Mouse (Mus musculus): ENCODE measurements around the gene 1700018G05Rik. TPM values are rescaled to one million over a fixed set of nuclear protein-coding genes. Genes with fewer than 3 reads are reported as not detected.
A peak's percentile ranks its signal among the peaks of the same experiment; 100 is the strongest.
"Not testable (repeated sequence)": the region's sequence is repeated elsewhere in the genome, so short reads cannot be mapped to it uniquely, and the experiment has no call there.

Gene 1700018G05Rik
- not detected in 2 replicates for polyA plus RNA-seq (2016; fragmentation: Nextera tagmentation; extraction: Ambion mirVana)

DNA sequence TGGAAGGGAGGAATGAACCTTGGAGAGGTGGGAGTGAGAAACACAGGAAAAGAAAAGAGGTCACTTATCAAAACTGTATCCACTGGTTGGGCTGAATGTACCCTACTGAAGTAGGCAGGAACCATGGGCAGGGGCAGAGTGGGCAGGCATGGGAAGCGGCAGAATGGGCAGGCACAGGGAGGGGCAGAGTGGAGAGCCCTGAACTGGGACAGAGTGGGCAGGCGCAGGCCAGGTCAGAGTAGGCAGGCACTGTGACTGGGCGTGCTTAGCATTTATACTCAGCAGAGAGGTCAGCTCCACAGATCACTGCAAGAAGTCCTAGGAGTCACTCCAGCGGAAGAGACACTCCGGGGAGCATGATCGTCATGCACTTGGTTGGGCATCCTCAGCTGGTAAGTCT is at the start of gene 1700018G05Rik:
1700018G05Rik (plus strand) TSS at position 301 of the 400 bp plus-strand sequence.
- DNase-seq (ENCODE audit: low spot score); H3K27ac ChIP-seq; H3K4me1 ChIP-seq (replicated peaks); H3K9me3 ChIP-seq; H3K36me3 ChIP-seq; H3K4me3 ChIP-seq: not testable (repeated sequence)
- H3K27me3 ChIP-seq (ENCODE audit: insufficient read depth, poor library complexity, severe bottlenecking) = peaks cover 23% of the 10 kb centered on the region
- 89% methylated on average over 6 of the region's 6 CpGs for WGBS

DNA sequence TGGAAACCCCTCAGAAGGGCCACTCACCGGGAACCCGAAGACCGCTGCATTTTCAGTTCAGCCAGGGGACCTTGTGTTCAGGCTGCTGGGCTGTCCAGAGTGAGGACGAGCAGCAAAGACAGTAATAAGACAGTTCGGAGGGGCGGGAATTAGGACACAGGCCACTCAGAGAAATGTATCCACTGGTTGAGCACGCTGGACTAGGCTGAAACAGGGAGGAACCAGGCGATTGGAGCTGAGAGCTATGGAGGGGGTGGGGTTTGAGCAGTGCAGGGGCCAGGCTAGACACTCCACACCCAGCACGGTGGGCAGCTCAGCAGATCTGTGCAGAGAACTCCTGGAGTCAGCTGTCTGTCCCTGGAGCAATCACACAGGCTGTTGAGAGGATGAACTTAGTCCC is 19.6 kb upstream of the 1700018G05Rik start, which contains the start of the genes Dmrtc1a and 1700011M02Rik:
Dmrtc1a (minus strand) TSS at position 101 of the 400 bp plus-strand sequence.
1700011M02Rik (plus strand) TSS at position 319 of the 400 bp plus-strand sequence.
- 81% methylated on average over 8 of the region's 9 CpGs for WGBS

DNA sequence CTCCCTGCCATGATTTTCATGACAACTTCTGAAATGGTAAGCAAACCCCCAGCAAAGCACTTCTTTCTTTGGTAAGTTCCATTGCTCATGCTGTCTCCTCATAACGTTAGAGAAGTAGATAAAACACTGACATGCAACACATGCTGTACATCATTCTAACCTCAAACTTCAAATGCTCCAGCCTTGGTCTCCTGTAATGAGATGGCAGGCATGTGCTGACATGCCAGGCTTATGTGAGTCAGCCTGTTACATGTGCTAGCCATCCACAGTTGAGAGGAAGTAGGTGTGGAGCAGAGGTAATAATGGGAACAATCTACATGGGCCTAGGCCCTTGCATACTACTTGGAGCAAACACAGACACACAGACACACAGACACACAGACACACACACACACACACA is 13.3 kb upstream of the 1700018G05Rik start:
- H3K27ac ChIP-seq; H3K4me1 ChIP-seq (replicated peaks); H3K9me3 ChIP-seq; H3K4me3 ChIP-seq; DNase-seq (ENCODE audit: low spot score); H3K36me3 ChIP-seq: not testable (repeated sequence)
- peaks cover 24% of the 10 kb centered on the region for H3K27me3 ChIP-seq (ENCODE audit: insufficient read depth, poor library complexity, severe bottlenecking)
- 84% methylated on average over 1 of the region's 1 CpGs for WGBS

More for the DNA sequence above, 19.6 kb upstream of the 1700018G05Rik start, which contains the start of the genes Dmrtc1a and 1700011M02Rik:
- not testable (repeated sequence) for H3K9me3 ChIP-seq; DNase-seq (ENCODE audit: low spot score); H3K36me3 ChIP-seq; H3K4me1 ChIP-seq (replicated peaks); H3K27ac ChIP-seq; H3K4me3 ChIP-seq
- peaks cover 51% of the 10 kb centered on the region for H3K27me3 ChIP-seq (ENCODE audit: insufficient read depth, poor library complexity, severe bottlenecking)

DNA sequence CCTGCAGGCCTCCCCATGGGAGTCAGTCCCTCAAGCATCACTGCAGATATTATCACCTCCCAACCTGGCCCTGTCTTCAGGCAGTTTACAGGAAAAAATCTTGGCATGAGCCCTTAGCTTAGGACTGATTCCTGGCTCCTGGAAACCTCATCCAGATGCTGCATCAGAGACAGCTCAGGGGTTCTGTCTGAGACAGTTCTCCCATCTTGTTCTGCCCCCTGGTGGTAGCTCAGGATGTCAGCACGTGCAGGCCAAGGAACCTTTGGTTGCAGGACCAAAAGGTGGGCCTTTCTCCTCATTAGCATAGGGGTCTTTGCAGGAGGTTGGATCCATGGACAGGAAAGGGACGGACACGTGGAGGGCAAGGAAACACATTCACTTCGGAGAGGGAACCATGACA is 1.5 kb upstream of the 1700018G05Rik start:
- DNase-seq (ENCODE audit: low spot score) = peak; percentile 10
- H3K4me3 ChIP-seq; H3K36me3 ChIP-seq; H3K4me1 ChIP-seq (replicated peaks); H3K27ac ChIP-seq; H3K9me3 ChIP-seq: not testable (repeated sequence)
- WGBS = 32% methylated on average over 4 of the region's 4 CpGs
- H3K27me3 ChIP-seq (ENCODE audit: insufficient read depth, poor library complexity, severe bottlenecking) = peaks cover 30% of the 10 kb centered on the region

DNA sequence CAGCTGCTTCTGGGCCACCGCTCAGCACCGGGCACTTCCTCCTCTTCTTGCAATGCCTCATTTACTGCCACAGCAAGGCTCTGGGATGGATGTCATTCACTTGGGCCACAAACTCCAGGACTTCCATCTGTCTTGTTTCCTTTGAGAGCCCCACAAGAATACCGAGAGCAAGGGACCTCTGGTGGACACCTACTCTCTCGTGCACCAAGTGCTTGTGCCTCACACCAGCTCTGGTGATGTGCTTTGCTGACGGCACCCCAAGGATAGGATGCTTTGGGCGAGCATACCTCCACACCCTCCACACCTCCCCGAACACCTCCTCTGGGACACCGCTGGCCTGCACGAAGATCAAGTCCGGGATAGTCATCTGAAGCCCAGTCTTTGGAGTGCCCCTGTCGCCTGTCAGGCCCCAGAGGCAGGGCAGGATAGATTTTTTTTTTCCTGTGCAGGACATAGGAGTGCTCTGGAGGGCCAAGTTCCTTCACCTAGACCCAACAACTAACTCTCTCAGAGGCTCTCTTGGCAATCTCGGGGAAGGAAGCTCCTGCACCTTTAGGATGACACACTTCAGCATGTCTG is 4.9 kb downstream of the 1700018G05Rik start:
- no peaks in the 10 kb centered on the region for H3K9me3 ChIP-seq
- peaks cover 4% of the 10 kb centered on the region; the same call in 1 of the 2 replicates for H3K4me1 ChIP-seq (replicated peaks)
- no peaks in the 10 kb centered on the region for H3K36me3 ChIP-seq
- DNase-seq (ENCODE audit: low spot score) = no peak
- H3K4me3 ChIP-seq = peak overlapping the region; percentile 67
- peak overlapping the region; percentile 84; the same call in 1 of the 2 replicates for H3K27ac ChIP-seq
- peaks cover 57% of the 10 kb centered on the region for H3K27me3 ChIP-seq (ENCODE audit: insufficient read depth, poor library complexity, severe bottlenecking)
- WGBS = 50% methylated on average over 12 of the region's 12 CpGs

DNA sequence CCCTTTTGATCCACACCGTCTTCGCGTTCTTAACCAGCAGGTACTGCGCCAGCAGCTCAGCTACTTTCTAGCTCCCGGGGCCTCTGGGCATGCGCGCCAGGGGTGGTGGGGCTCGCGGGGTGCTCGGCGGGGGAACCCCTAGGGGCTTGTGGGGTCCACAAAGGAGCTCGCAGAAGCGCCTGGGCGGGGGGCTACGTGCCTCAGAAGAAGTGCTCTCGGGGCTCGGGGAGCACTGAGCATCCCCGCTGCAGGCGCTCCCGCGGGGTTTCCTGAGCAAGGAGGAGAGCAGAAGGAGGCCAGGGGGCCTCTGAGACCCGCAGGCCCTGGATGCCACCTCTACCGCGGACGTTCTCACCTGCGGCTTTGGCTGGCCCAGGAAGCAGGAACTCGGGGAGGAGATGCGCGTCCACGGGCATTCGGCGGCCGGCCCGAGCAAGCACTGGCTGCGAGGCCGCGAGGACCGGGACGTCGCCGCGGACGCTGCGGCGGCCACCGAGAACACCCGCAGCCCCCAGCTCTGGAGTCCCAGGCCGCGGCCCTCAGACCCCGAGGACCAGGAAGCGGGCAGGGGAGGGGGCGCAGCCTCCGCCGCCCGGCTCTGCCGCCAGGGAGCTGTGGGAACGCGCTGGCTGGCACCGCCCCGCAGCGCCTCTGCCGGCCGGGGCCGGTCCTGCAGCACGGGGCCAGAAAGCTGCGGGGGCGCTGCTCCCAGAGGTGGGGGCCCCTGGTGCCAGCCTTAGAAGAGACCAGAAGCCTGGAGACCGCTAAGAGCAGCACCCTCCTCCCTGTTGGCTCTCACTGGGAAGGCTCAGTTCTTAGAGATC is 5.6 kb downstream of the 1700018G05Rik start:
- H3K36me3 ChIP-seq = no peaks in the 10 kb centered on the region
- no peaks in the 10 kb centered on the region for H3K9me3 ChIP-seq
- peak overlapping the region; percentile 84 for H3K27ac ChIP-seq
- peaks cover 52% of the 10 kb centered on the region for H3K27me3 ChIP-seq (ENCODE audit: insufficient read depth, poor library complexity, severe bottlenecking)
- H3K4me3 ChIP-seq = peak overlapping the region; percentile 67
- peak; percentile 59 for DNase-seq (ENCODE audit: low spot score)
- WGBS = 18% methylated on average over 57 of the region's 68 CpGs
- peaks cover 4% of the 10 kb centered on the region; the same call in 1 of the 2 replicates for H3K4me1 ChIP-seq (replicated peaks)

DNA sequence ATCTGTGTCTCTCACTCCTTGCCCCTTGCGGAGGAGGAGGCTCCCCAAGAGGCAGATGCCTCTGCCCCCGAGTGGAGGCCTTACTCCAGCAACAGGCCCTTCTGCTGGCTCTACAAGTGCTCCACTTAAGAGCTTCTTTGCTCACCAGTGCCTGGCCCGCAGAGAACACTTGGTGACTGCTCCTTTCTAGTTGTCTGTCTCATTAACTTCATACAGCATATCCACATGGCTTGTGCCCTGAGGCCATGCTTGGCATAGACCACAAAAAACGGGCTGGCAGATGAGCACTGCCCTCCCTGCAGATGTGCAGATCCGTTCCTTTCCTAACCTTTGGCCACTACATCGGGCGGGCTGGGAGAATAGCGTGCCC is 6.2 kb downstream of the 1700018G05Rik start:
- Histone ChIP-seq H3K36me3 (no peaks in the 10 kb centered on the region), H3K4me3 (peak overlapping the region; percentile 67; the same call in 1 of the 2 replicates), H3K27me3 (ENCODE audit: insufficient read depth, poor library complexity, severe bottlenecking) (peaks cover 48% of the 10 kb centered on the region), H3K27ac (peak overlapping the region; percentile 84; the same call in 1 of the 2 replicates), H3K4me1 (replicated peaks) (peaks cover 4% of the 10 kb centered on the region; the same call in 1 of the 2 replicates), H3K9me3 (no peaks in the 10 kb centered on the region)
- no peak for DNase-seq (ENCODE audit: low spot score)
- 67% methylated on average over 8 of the region's 8 CpGs for WGBS

DNA sequence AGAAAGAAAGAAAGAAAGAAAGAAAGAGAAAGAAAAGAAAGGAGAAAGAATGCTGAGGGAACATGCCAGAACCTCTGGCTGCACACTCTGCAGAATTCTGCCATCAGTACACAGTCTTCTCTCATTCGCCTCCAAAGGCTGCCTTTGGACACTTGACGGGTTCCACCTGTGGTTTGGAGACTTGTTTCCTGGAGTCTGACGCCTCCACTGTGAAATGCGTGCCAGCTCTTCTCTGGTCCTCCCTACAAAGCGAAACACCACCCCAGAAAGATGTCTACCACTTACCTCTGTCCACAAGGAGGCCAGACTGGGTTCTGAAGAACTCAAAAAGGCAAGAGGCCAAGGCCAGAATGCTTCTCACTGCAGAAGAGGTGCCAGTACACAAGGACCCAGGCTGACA is 8.6 kb downstream of the 1700018G05Rik start:
- Histone ChIP-seq H3K4me3 (no peak overlapping the region), H3K4me1 (replicated peaks) (peaks cover 4% of the 10 kb centered on the region; the same call in 1 of the 2 replicates), H3K9me3 (no peaks in the 10 kb centered on the region), H3K27ac (no peak overlapping the region), H3K36me3 (no peaks in the 10 kb centered on the region), H3K27me3 (ENCODE audit: insufficient read depth, poor library complexity, severe bottlenecking) (peaks cover 47% of the 10 kb centered on the region)
- DNase-seq (ENCODE audit: low spot score) = no peak
- 74% methylated on average over 5 of the region's 5 CpGs for WGBS

DNA sequence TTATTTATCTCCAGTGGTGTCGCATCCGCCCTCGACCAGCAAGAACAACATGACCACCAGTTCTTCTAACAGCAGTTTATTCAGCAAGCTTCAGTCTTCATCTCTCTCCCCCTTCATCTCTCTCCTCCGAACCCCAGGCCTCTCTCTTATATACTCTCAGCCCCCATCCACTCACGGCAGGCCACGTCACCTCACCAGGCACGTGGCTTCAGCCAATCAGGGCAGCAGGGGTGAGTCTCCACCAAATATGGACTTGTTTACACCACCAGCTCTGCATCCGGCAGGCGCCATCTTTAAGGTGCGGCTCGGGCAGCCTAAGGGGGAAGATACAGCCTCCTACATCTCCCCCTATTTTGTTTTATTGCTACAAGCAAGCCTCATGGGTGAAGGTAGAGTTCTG is 22.0 kb downstream of the 1700018G05Rik start:
- not testable (repeated sequence) for H3K9me3 ChIP-seq; H3K4me1 ChIP-seq (replicated peaks); H3K36me3 ChIP-seq; DNase-seq (ENCODE audit: low spot score); H3K4me3 ChIP-seq; H3K27ac ChIP-seq
- peaks cover 36% of the 10 kb centered on the region for H3K27me3 ChIP-seq (ENCODE audit: insufficient read depth, poor library complexity, severe bottlenecking)
- WGBS = 91% methylated on average over 11 of the region's 11 CpGs

DNA sequence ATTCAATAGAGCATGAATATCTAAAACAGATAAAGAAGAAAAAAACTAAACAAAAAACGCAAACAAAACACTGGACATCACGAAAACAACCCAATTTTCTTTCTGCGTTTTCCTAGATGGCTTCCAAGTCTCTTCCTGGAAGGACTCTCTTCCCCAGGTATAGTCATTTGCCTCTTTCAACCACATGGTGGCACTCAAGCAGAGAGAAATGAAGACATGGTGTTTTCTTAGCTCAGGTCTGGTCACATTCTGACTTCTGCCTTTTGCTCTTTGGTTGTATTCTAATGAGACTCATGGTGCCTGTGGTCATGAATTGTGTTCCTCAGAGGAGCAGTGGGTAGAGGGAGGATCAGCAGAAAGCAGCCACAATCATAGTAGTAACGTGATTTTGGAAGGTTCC is 30.7 kb downstream of the 1700018G05Rik start:
- no peak overlapping the region for H3K27ac ChIP-seq
- H3K36me3 ChIP-seq = no peaks in the 10 kb centered on the region
- DNase-seq (ENCODE audit: low spot score) = peak; percentile 5
- no peaks in the 10 kb centered on the region for H3K9me3 ChIP-seq
- no peak overlapping the region for H3K4me3 ChIP-seq
- 34% methylated on average over 4 of the region's 4 CpGs for WGBS
- H3K27me3 ChIP-seq (ENCODE audit: insufficient read depth, poor library complexity, severe bottlenecking) = peaks cover 29% of the 10 kb centered on the region
- H3K4me1 ChIP-seq (replicated peaks) = no peaks in the 10 kb centered on the region

DNA sequence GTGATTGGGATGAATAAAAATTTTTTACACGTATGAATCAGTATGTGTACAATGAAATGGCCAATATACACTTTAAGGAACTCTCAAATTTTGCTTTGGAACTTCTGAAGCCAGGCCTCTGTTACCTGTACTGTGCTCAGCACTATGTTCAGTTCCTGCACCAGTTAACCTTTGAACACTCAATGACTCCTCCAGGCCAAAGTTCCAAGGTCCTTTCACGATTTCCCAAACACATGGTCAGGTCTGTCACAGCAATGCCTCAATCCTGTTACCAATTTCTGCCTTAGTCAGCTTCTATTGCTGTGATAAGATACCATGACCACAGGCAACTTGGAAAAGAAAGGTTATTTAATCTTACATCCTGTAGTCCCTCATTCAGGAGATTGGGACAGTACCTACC is 32.4 kb downstream of the 1700018G05Rik start:
- Histone ChIP-seq H3K4me1 (replicated peaks) (no peaks in the 10 kb centered on the region), H3K9me3 (no peaks in the 10 kb centered on the region), H3K36me3 (no peaks in the 10 kb centered on the region), H3K27ac (no peak overlapping the region), H3K27me3 (ENCODE audit: insufficient read depth, poor library complexity, severe bottlenecking) (peaks cover 16% of the 10 kb centered on the region), H3K4me3 (no peak overlapping the region)
- no peak for DNase-seq (ENCODE audit: low spot score)
- 74% methylated on average over 2 of the region's 2 CpGs for WGBS
